Mouse (Mus musculus) gastrocnemius, postnatal 36 days (tissue): ENCODE measurements around the gene Tnpo1. TPM values are rescaled to one million over a fixed set of nuclear protein-coding genes. Genes with fewer than 3 reads are reported as not detected.
A peak's percentile ranks its signal among the peaks of the same experiment; 100 is the strongest.

Experiments used
- DNase-seq, 2 experiments: peaks; one replicate each; pipeline ENCODE4 v3.0.0; 2022
- intact Hi-C: fragments of 180-260 bp; cut with DNase I; formaldehyde crosslinking; loops from one replicate; pipeline ENCODE4 v1.15.1; 2025
- total RNA-seq, 2 experiments: library from RNA; stranded (reverse); gene quantifications; 2 replicates each; pipeline ENCODE4 v1.2.3; 2021

The Tnpo1 gene
- total RNA-seq, 2 experiments from 2014 or later: 29.3 to 30.8 TPM

GRCm38 (mm10) chr13:98928908-98929307 lies 2.7 kb upstream of the Tnpo1 start:
- intact Hi-C loops: loop anchor here (5.0 kb wide), 1 partner anchor 163 kb away; no protein-coding TSS in a partner anchor
- no peak for DNase-seq

DNA sequence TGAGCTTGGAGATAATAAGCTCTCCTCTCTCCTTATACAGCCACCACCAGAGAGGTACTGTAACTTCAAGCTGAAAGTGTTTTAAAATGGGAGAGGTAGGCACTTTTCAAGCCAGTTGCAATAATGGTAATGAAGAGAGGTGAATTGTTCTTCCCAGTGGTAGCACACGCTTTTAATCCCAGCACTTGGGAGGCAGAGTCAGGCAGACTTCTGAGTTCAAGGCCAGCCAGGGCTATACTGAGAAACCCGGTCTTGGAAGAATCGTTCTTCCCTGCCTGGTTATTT lies 716 bp upstream of the Tnpo1 start:
- intact Hi-C loops: loop anchor here (5.0 kb wide), 1 partner anchor 165 kb away; no protein-coding TSS in a partner anchor
- DNase-seq: no peak

DNA sequence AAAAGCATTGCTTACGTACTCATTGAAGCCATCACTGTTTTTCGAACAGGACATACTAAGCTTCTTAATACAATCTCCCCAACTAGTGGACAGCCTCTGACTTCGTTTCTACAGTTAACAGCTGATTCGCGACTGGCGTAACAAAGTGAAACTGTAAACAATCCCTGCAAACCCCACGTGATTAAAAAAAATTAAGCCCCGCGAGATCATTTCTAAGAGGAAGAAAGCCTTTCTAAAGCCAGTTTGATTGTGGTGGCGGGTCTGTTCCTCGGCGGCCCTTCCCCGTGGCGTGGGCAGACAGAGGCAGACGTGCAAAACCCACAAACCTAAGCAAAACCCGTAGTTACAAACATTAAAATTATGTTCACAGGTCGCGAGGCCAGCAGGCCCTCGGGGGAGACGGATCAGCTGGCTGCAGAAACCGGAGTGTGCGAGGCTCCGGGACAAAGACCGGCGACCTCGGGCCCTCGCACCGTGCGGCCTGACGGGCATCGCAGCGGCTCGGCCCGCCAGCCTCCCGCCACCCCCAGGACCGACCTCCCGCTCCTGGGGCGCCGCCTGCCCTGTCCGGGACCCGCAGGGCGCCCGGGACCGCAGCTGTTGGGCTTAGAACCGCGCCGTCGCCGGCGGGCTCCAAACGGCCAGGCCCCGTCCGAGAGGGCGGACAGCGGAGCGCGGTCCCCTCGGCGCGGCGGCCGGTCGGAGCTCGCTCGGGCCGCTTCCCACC lies 535 bp downstream of the Tnpo1 start:
- intact Hi-C loops: loop anchor here (5.0 kb wide), 1 partner anchor 167 kb away; no protein-coding TSS in a partner anchor
- peak in 1 of 2 experiments; percentile 65 for DNase-seq

GRCm38 (mm10) chr13:98924897-98925485 lies 1.2 kb downstream of the Tnpo1 start:
- DNase-seq: no peak
- intact Hi-C loops: loop anchor here (5.0 kb wide), 1 partner anchor 167 kb away; no protein-coding TSS in a partner anchor

DNA sequence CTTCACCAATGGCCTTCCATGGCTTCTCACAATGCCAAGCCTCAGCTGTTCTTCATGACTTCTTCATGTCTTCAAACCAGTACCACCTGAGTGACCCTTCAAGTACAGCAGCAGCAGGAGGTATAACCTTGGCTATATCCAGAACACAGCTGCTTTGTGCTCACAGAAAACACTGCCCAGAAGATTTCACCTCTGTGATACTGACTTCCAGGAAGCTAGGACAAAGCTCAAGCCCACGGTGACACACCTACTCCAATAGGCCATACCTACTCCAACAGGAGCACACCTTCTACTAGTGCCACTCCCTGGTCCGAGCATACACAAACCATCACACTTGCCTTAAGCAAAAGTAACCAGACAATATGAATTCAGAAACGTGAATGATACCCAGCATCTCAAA lies 3.4 kb downstream of the Tnpo1 start:
- no peak for DNase-seq
- intact Hi-C loops: no loop called here

GRCm38 (mm10) chr13:98921276-98921675 lies 4.9 kb downstream of the Tnpo1 start:
- intact Hi-C loops: no loop called here
- DNase-seq: no peak

DNA sequence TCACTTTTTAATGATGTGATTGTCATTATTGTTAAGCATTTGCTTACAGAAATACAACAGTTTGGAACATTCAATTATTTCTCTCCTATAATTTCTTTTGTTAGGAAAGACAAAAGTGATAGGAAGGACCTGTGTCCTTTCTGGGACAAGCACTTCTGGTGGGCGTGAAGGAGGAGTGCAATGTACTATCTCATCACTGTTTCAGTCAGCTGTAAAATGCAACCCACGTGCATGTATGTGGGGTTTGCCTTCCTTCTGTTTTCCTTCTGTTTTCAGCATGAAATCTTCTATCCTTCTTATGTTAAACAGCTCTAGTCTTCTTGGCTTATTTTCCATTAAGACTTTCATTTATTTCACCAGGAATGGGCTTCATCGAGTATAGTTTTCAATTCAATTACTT lies 5.9 kb downstream of the Tnpo1 start:
- no peak for DNase-seq
- intact Hi-C loops: no loop called here

- DNase-seq: no peak
- intact Hi-C loops: no loop called here
These were observed 6.5 kb downstream of the Tnpo1 start for GRCm38 (mm10) chr13:98919695-98920094.

DNA sequence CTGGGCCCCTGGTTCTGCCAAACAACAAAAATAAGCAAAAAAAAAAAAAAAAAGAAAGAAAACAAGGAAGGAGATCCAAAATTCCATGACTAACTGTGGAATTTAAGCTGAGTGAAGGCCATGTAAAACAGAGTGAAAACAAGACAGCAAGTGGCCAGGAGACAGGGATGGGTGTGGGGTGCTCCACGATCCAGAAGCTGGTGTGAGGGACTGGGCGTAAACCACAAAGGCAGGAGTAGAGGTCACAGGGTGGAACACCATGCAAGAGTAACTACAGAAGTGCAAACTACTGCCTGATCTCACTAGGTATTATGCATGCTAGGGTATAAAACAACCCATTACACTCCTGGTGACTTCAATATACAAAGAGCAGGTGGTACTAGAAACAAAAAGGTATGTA lies 8.3 kb downstream of the Tnpo1 start:
- intact Hi-C loops: no loop called here
- DNase-seq: peak in 1 of 2 experiments; percentile 28

GRCm38 (mm10) chr13:98915591-98915990 lies 10.6 kb downstream of the Tnpo1 start:
- intact Hi-C loops: no loop called here
- DNase-seq: no peak

GRCm38 (mm10) chr13:98914844-98915212 lies 11.4 kb downstream of the Tnpo1 start:
- intact Hi-C loops: no loop called here
- DNase-seq: no peak

- DNase-seq: no peak
- intact Hi-C loops: no loop called here
These were observed 12.0 kb downstream of the Tnpo1 start for GRCm38 (mm10) chr13:98914010-98914843.

DNA sequence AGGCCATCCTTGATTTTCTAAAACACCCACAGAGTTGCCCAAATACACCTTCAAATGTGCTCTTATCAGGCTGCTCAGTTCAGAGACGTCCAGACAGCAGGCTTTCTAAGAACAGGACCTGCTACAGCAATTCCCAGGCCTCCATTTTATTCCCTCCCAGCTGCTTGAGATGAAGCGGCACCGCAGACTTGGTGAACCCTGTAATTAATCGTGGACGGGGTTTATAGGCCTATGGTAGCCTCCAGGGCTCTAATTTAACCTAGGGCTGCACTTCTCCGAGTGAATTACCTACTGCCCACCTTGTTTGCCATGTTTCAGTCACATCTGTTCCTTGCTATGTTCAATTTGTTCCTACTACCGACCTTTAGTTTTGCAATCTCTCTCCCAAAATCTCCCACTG lies 13.0 kb downstream of the Tnpo1 start:
- no peak for DNase-seq
- intact Hi-C loops: no loop called here

- intact Hi-C loops: no loop called here
- no peak for DNase-seq
These were observed 13.6 kb downstream of the Tnpo1 start for GRCm38 (mm10) chr13:98912602-98913001.

- no peak for DNase-seq
- intact Hi-C loops: no loop called here
These were observed 15.4 kb downstream of the Tnpo1 start for GRCm38 (mm10) chr13:98910801-98911200.

DNA sequence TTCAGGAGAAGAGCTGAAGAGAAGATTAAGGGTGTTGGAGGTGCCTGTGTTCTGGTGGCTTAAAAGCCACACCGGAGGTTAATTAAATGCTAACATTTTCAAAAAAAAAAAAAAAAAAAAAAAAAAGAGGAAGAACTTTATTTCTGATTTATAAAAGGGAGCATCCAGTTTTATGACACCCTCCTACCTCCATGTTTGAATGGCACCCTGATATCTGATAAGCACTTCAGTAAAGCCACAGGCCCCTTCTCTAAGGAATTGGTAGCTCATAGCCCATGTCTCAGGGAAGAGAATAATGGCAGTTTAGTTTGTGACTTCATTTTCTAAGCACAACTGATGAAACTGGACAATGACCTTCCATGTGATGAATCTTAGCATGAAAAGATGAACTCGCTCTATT lies 21.6 kb downstream of the Tnpo1 start:
- intact Hi-C loops: no loop called here
- DNase-seq: no peak

- DNase-seq: no peak
These were observed 23.7 kb downstream of the Tnpo1 start for GRCm38 (mm10) chr13:98902366-98903025.

GRCm38 (mm10) chr13:98899550-98899949 lies 26.6 kb downstream of the Tnpo1 start:
- intact Hi-C loops: no loop called here

More at GRCm38 (mm10) chr13:98902366-98903025, 23.7 kb downstream of the Tnpo1 start:
- intact Hi-C loops: no loop called here

GRCm38 (mm10) chr13:98897577-98897976 lies 28.6 kb downstream of the Tnpo1 start:
- DNase-seq: peak in 1 of 2 experiments; percentile 31
- intact Hi-C loops: no loop called here

More at GRCm38 (mm10) chr13:98899550-98899949, 26.6 kb downstream of the Tnpo1 start:
- DNase-seq: no peak

- no peak for DNase-seq
- intact Hi-C loops: no loop called here
These were observed 29.6 kb downstream of the Tnpo1 start for GRCm38 (mm10) chr13:98896434-98897126.
